ENCODE assay signal across 20 mouse cellular contexts in the genomic region with DNA sequence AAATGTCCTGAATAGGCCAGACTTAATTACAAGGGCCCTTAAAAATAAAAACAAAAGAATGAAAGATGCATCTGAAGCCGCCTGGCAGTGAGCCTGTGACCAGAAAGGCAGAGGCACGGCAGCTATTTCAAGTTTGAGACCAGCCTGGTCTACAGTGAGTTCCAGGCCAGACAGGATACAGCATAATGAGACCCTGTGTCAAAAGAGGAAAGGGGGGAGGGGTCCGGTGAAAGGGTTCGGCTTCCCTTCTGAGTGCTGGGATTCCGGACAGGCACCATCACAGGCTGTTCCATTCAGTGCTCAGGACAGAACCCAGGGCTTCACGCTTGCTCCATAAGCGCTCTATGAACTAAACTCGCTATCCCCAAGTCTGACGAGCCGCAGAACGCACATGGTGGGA. TPM values are rescaled to one million over a fixed set of nuclear protein-coding genes. Genes with fewer than 3 reads are reported as not detected.
DNase-seq lines count a peak whose midpoint lies in the region; ATAC-seq lines count a peak whose summit lies in the region.
"Had no signal": no experiment of that assay in that cellular context is flagged by ENCODE, and none has a peak within 500 bp of the region (broad histone marks: within the 10 kb centered on the region; RNA-seq: fewer than 3 reads in every experiment).

No protein-coding gene starts in this region.

- no peak overlapping the region for H3K4me3 ChIP-seq in hindbrain, embryonic 14.5 days (replicated peaks; ENCODE audit: low read length)
- H3K4me3 ChIP-seq in hindbrain, embryonic 12.5 days: no peak overlapping the region
- H3K4me3 ChIP-seq in limb, embryonic 15.5 days: no peak overlapping the region
- H3K4me3 ChIP-seq in limb, embryonic 10.5 days: no peak overlapping the region
- no peak overlapping the region for H3K4me3 ChIP-seq in brown adipose tissue, adult 24 weeks (ENCODE audit: insufficient read depth, low read depth, low read length)
- H3K4me3 ChIP-seq in embryonic facial prominence, embryonic 11.5 days (ENCODE audit: low read depth, low read length): no peak overlapping the region
- H3K4me3 ChIP-seq: hindbrain, embryonic 10.5 days; midbrain, embryonic 10.5 days had no signal

- peaks cover 10% of the 10 kb centered on the region; the same call in 1 of the 2 replicates for H3K4me1 ChIP-seq in hindbrain, embryonic 14.5 days (replicated peaks; ENCODE audit: control insufficient read depth, insufficient read depth, low read length)
- peaks cover 17% of the 10 kb centered on the region for H3K4me1 ChIP-seq in hindbrain, embryonic 12.5 days
- peaks cover 42% of the 10 kb centered on the region for H3K4me1 ChIP-seq in limb, embryonic 15.5 days
- peaks cover 55% of the 10 kb centered on the region for H3K4me1 ChIP-seq in limb, embryonic 10.5 days
- peaks cover 28% of the 10 kb centered on the region for H3K4me1 ChIP-seq in brown adipose tissue, adult 24 weeks (ENCODE audit: control insufficient read depth, insufficient read depth, insufficient read length, low read length)
- H3K4me1 ChIP-seq in embryonic facial prominence, embryonic 11.5 days (ENCODE audit: control insufficient read depth, insufficient read depth, low read length): no peaks in the 10 kb centered on the region; the same call in 1 of the 2 replicates

- no peak overlapping the region for H3K9ac ChIP-seq in hindbrain, embryonic 14.5 days
- H3K9ac ChIP-seq in hindbrain, embryonic 12.5 days: no peak overlapping the region
- H3K9ac ChIP-seq in limb, embryonic 15.5 days: no peak overlapping the region
- no peak overlapping the region for H3K9ac ChIP-seq in embryonic facial prominence, embryonic 11.5 days (replicated peaks; ENCODE audit: low read length)
- H3K9ac ChIP-seq: liver, embryonic 14.5 days had no signal

- no peak overlapping the region for H3K4me2 ChIP-seq in hindbrain, embryonic 14.5 days (replicated peaks)
- no peak overlapping the region for H3K4me2 ChIP-seq in hindbrain, embryonic 12.5 days (replicated peaks)
- H3K4me2 ChIP-seq in limb, embryonic 15.5 days: no peak overlapping the region
- no peak overlapping the region for H3K4me2 ChIP-seq in embryonic facial prominence, embryonic 11.5 days (ENCODE audit: low read depth, low read length)
- H3K4me2 ChIP-seq: heart, embryonic 11.5 days had no signal

- WGBS in hindbrain, embryonic 14.5 days: 77% methylated on average over 11 of the region's 11 CpGs
- WGBS in hindbrain, embryonic 12.5 days: 67% methylated on average over 11 of the region's 11 CpGs
- 67% methylated on average over 11 of the region's 11 CpGs for WGBS in limb, embryonic 15.5 days
- WGBS in limb, embryonic 10.5 days: 79% methylated on average over 11 of the region's 11 CpGs
- 66% methylated on average over 11 of the region's 11 CpGs for WGBS in embryonic facial prominence, embryonic 11.5 days

- no peaks in the 10 kb centered on the region for H3K36me3 ChIP-seq in hindbrain, embryonic 14.5 days (replicated peaks; ENCODE audit: control insufficient read depth, insufficient read depth)
- no peaks in the 10 kb centered on the region for H3K36me3 ChIP-seq in hindbrain, embryonic 12.5 days
- no peaks in the 10 kb centered on the region for H3K36me3 ChIP-seq in limb, embryonic 15.5 days
- H3K36me3 ChIP-seq in limb, embryonic 10.5 days: no peaks in the 10 kb centered on the region
- H3K36me3 ChIP-seq in embryonic facial prominence, embryonic 11.5 days (replicated peaks; ENCODE audit: control insufficient read depth, insufficient read depth, low read depth, low read length): no peaks in the 10 kb centered on the region
- H3K36me3 ChIP-seq: hindbrain, embryonic 10.5 days; midbrain, embryonic 10.5 days had no signal

- no peak overlapping the region for H3K27ac ChIP-seq in hindbrain, embryonic 14.5 days
- H3K27ac ChIP-seq in hindbrain, embryonic 12.5 days: no peak overlapping the region
- peak overlapping the region; percentile 24; the same call in 1 of the 2 replicates for H3K27ac ChIP-seq in limb, embryonic 15.5 days
- H3K27ac ChIP-seq in limb, embryonic 10.5 days: no peak overlapping the region
- H3K27ac ChIP-seq in brown adipose tissue, adult 24 weeks (replicated peaks; ENCODE audit: low read depth, low read length): peak overlapping the region; percentile 59
- no peak overlapping the region for H3K27ac ChIP-seq in embryonic facial prominence, embryonic 11.5 days (replicated peaks; ENCODE audit: low read depth, low read length)
- H3K27ac ChIP-seq: hindbrain, embryonic 10.5 days; liver, embryonic 14.5 days; midbrain, embryonic 10.5 days had no signal

- H3K9me3 ChIP-seq in hindbrain, embryonic 14.5 days (ENCODE audit: control insufficient read depth, low read length): no peaks in the 10 kb centered on the region
- no peaks in the 10 kb centered on the region for H3K9me3 ChIP-seq in hindbrain, embryonic 12.5 days (replicated peaks)
- H3K9me3 ChIP-seq in limb, embryonic 15.5 days: no peaks in the 10 kb centered on the region
- H3K9me3 ChIP-seq in limb, embryonic 10.5 days (replicated peaks): no peaks in the 10 kb centered on the region
- no peaks in the 10 kb centered on the region for H3K9me3 ChIP-seq in embryonic facial prominence, embryonic 11.5 days (replicated peaks; ENCODE audit: control insufficient read depth, low read length)
- H3K9me3 ChIP-seq: hindbrain, embryonic 10.5 days; midbrain, embryonic 10.5 days had no signal

- no peaks in the 10 kb centered on the region for H3K27me3 ChIP-seq in hindbrain, embryonic 14.5 days (ENCODE audit: control insufficient read depth, insufficient read depth, low read length)
- peaks cover 13% of the 10 kb centered on the region for H3K27me3 ChIP-seq in hindbrain, embryonic 12.5 days
- peaks cover 4% of the 10 kb centered on the region; the same call in 1 of the 2 replicates for H3K27me3 ChIP-seq in limb, embryonic 15.5 days
- peaks cover 20% of the 10 kb centered on the region for H3K27me3 ChIP-seq in limb, embryonic 10.5 days (ENCODE audit: low read depth, poor library complexity, severe bottlenecking)
- H3K27me3 ChIP-seq in embryonic facial prominence, embryonic 11.5 days (ENCODE audit: control insufficient read depth, insufficient read depth, low read length): peaks cover 4% of the 10 kb centered on the region; the same call in 1 of the 2 replicates

- peak; percentile 20 for DNase-seq in hindbrain, embryonic 14.5 days (ENCODE audit: low spot score)
- no peak for DNase-seq in limb, embryonic 10.5 days (ENCODE audit: low spot score)
- peak; percentile 13 for DNase-seq in embryonic facial prominence, embryonic 11.5 days (ENCODE audit: low spot score)
- DNase-seq in ovary, postnatal 10 days (ENCODE audit: low spot score): no peak
- DNase-seq: adrenal gland, adult 8-10 months; cerebellum, adult 2 months; cerebellum, postnatal 25 days; gastrocnemius, postnatal 14 days; right cerebral cortex, postnatal 25 days; spleen, adult 18-20 months had no signal

- no peak for ATAC-seq in hindbrain, embryonic 14.5 days (ENCODE audit: low FRiP score)
- ATAC-seq in hindbrain, embryonic 12.5 days (ENCODE audit: low FRiP score): no peak
- ATAC-seq in limb, embryonic 15.5 days (ENCODE audit: insufficient number of reproducible peaks, low FRiP score, low TSS enrichment, low read depth): no peak
- ATAC-seq in embryonic facial prominence, embryonic 11.5 days (replicated peaks; ENCODE audit: insufficient number of reproducible peaks, low FRiP score, low TSS enrichment, low read depth): no peak
- ATAC-seq: forebrain, embryonic 16.5 days; intestine, postnatal 0 days; lung, postnatal 0 days had no signal

RNA-seq across cellular contexts. Expression of gene Cdc42ep2, which starts 2.4 kb away (rescaled TPM):
- polyA plus RNA-seq in hindbrain, embryonic 14.5 days (2014; fragmentation: Nextera tagmentation; extraction: Ambion mirVana): 16.9 and 18.5 TPM in 2 replicates
- 5.1 and 6.1 TPM in 2 replicates for polyA plus RNA-seq in hindbrain, embryonic 12.5 days (2016; fragmentation: Nextera tagmentation; extraction: Ambion mirVana)
- polyA plus RNA-seq in limb, embryonic 15.5 days (2015; fragmentation: Nextera tagmentation; extraction: Ambion mirVana): 9.2 and 12.6 TPM in 2 replicates
- polyA plus RNA-seq in limb, embryonic 10.5 days (2016; fragmentation: Nextera tagmentation; extraction: Ambion mirVana): 1.3 and 1.7 TPM in 2 replicates
- 4.0 and 5.4 TPM in 2 replicates for polyA plus RNA-seq in brown adipose tissue, adult 24 weeks (2012; ENCODE audit: insufficient read depth, insufficient read length, missing spikeins)
- 2.4 and 2.7 TPM in 2 replicates for polyA plus RNA-seq in embryonic facial prominence, embryonic 11.5 days (2014; fragmentation: Nextera tagmentation; extraction: Ambion mirVana)

RNA-seq across cellular contexts. Expression of gene Dpf2, which starts 14.2 kb away (rescaled TPM):
- polyA plus RNA-seq in hindbrain, embryonic 14.5 days (2014; fragmentation: Nextera tagmentation; extraction: Ambion mirVana): 88.2 and 94.7 TPM in 2 replicates
- 161 and 177 TPM in 2 replicates for polyA plus RNA-seq in hindbrain, embryonic 12.5 days (2016; fragmentation: Nextera tagmentation; extraction: Ambion mirVana)
- 117 and 125 TPM in 2 replicates for polyA plus RNA-seq in limb, embryonic 15.5 days (2015; fragmentation: Nextera tagmentation; extraction: Ambion mirVana)
- polyA plus RNA-seq in limb, embryonic 10.5 days (2016; fragmentation: Nextera tagmentation; extraction: Ambion mirVana): 223 and 240 TPM in 2 replicates
- 22.6 and 36.6 TPM in 2 replicates for polyA plus RNA-seq in brown adipose tissue, adult 24 weeks (2012; ENCODE audit: insufficient read depth, insufficient read length, missing spikeins)
- 202 and 213 TPM in 2 replicates for polyA plus RNA-seq in embryonic facial prominence, embryonic 11.5 days (2014; fragmentation: Nextera tagmentation; extraction: Ambion mirVana)

RNA-seq across cellular contexts. Expression of gene Tigd3, which starts 33.1 kb away (rescaled TPM):
- 6.1 and 9.4 TPM in 2 replicates for polyA plus RNA-seq in hindbrain, embryonic 14.5 days (2014; fragmentation: Nextera tagmentation; extraction: Ambion mirVana)
- 11.0 and 11.3 TPM in 2 replicates for polyA plus RNA-seq in hindbrain, embryonic 12.5 days (2016; fragmentation: Nextera tagmentation; extraction: Ambion mirVana)
- polyA plus RNA-seq in limb, embryonic 15.5 days (2015; fragmentation: Nextera tagmentation; extraction: Ambion mirVana): 3.1 TPM in 2 replicates
- 5.2 and 5.9 TPM in 2 replicates for polyA plus RNA-seq in limb, embryonic 10.5 days (2016; fragmentation: Nextera tagmentation; extraction: Ambion mirVana)
- polyA plus RNA-seq in brown adipose tissue, adult 24 weeks (2012; ENCODE audit: insufficient read depth, insufficient read length, missing spikeins): not detected in 2 replicates
- 4.0 and 4.3 TPM in 2 replicates for polyA plus RNA-seq in embryonic facial prominence, embryonic 11.5 days (2014; fragmentation: Nextera tagmentation; extraction: Ambion mirVana)

RNA-seq across cellular contexts. Expression of gene Pola2, which starts 37.0 kb away (rescaled TPM):
- 22.2 and 24.2 TPM in 2 replicates for polyA plus RNA-seq in hindbrain, embryonic 14.5 days (2014; fragmentation: Nextera tagmentation; extraction: Ambion mirVana)
- 47.4 and 49.2 TPM in 2 replicates for polyA plus RNA-seq in hindbrain, embryonic 12.5 days (2016; fragmentation: Nextera tagmentation; extraction: Ambion mirVana)
- 56.9 and 61.0 TPM in 2 replicates for polyA plus RNA-seq in limb, embryonic 15.5 days (2015; fragmentation: Nextera tagmentation; extraction: Ambion mirVana)
- polyA plus RNA-seq in limb, embryonic 10.5 days (2016; fragmentation: Nextera tagmentation; extraction: Ambion mirVana): 125 and 130 TPM in 2 replicates
- polyA plus RNA-seq in brown adipose tissue, adult 24 weeks (2012; ENCODE audit: insufficient read depth, insufficient read length, missing spikeins): 6.5 and 7.0 TPM in 2 replicates
- 91.0 and 97.6 TPM in 2 replicates for polyA plus RNA-seq in embryonic facial prominence, embryonic 11.5 days (2014; fragmentation: Nextera tagmentation; extraction: Ambion mirVana)

RNA-seq across cellular contexts. Expression of gene Slc25a45, which starts 49.4 kb away (rescaled TPM):
- polyA plus RNA-seq in hindbrain, embryonic 14.5 days (2014; fragmentation: Nextera tagmentation; extraction: Ambion mirVana): 1.5 and 2.5 TPM in 2 replicates
- 2.0 and 2.2 TPM in 2 replicates for polyA plus RNA-seq in hindbrain, embryonic 12.5 days (2016; fragmentation: Nextera tagmentation; extraction: Ambion mirVana)
- polyA plus RNA-seq in limb, embryonic 15.5 days (2015; fragmentation: Nextera tagmentation; extraction: Ambion mirVana): 3.4 and 5.2 TPM in 2 replicates
- 1.8 TPM in 2 replicates for polyA plus RNA-seq in limb, embryonic 10.5 days (2016; fragmentation: Nextera tagmentation; extraction: Ambion mirVana)
- 2.3 and 2.4 TPM in 2 replicates for polyA plus RNA-seq in brown adipose tissue, adult 24 weeks (2012; ENCODE audit: insufficient read depth, insufficient read length, missing spikeins)
- polyA plus RNA-seq in embryonic facial prominence, embryonic 11.5 days (2014; fragmentation: Nextera tagmentation; extraction: Ambion mirVana): 0.87 and 1.1 TPM in 2 replicates

Comparison
In these comparisons a context has a peak if more than half of its experiments do, and no peak if none do; other contexts are left out.
1. H3K27ac ChIP-seq: peak in limb, embryonic 15.5 days (single experiment) and brown adipose tissue, adult 24 weeks (single experiment); none in hindbrain, embryonic 14.5 days (single experiment), hindbrain, embryonic 12.5 days (single experiment), limb, embryonic 10.5 days (single experiment) and embryonic facial prominence, embryonic 11.5 days (single experiment).
2. DNase-seq: peak in hindbrain, embryonic 14.5 days (single experiment) and embryonic facial prominence, embryonic 11.5 days (single experiment); none in limb, embryonic 10.5 days (single experiment) and ovary, postnatal 10 days (single experiment).